Mouse (Mus musculus): Measurements from ENCODE around the gene Gbx2.
A peak's percentile ranks its signal among the peaks of the same experiment; 100 is the strongest.

GRCm38 (mm10) chr1:89939981-89940726 is 9.2 kb upstream of the Gbx2 start:
- TF ChIP-seq CTCF (IDR thresholded peaks at IDR 0.05; ENCODE audit: borderline replicate concordance, extremely low read depth, insufficient read depth, insufficient read length) (peak; percentile 76), POLR2A (IDR thresholded peaks at IDR 0.05; ENCODE audit: borderline replicate concordance, extremely low read depth, insufficient read depth, insufficient read length, poor library complexity, severe bottlenecking) (no peak)
